Mouse (Mus musculus) ES-E14 (cell line): ENCODE measurements around the gene Chaf1b. TPM values are rescaled to one million over a fixed set of nuclear protein-coding genes. Genes with fewer than 3 reads are reported as not detected.
A peak's percentile ranks its signal among the peaks of the same experiment; 100 is the strongest.

Experiments used
- DNase-seq: peaks from one replicate; pipeline ENCODE4 v3.0.0-alpha.2; 2013; ENCODE audit warnings: low read depth, low spot score
- H3K27ac ChIP-seq: 2 replicates; pipeline ENCODE4 v1.5.1; 2012; ENCODE audit warnings: low read depth, mild to moderate bottlenecking, low read length, moderate library complexity, mixed read lengths; ENCODE audit not compliant: poor library complexity, insufficient read depth, severe bottlenecking
- H3K36me3 ChIP-seq: 2 replicates; pipeline ENCODE4 v1.6.1; 2012; ENCODE audit warnings: mild to moderate bottlenecking, low read length, moderate library complexity, mixed read lengths; ENCODE audit not compliant: control insufficient read depth, poor library complexity, insufficient read depth, severe bottlenecking
- H3K4me1 ChIP-seq, 2 experiments: fragments of 150-350 bp in 1 of 2; sonication (generic) in 1 of 2; 2 replicates each; pipeline ENCODE4 v1.6.1; 2012; ENCODE audit warnings: low read length in 2 of 2, mild to moderate bottlenecking in 1 of 2, mixed read lengths in 1 of 2; ENCODE audit not compliant: control insufficient read depth in 2 of 2, insufficient read depth in 2 of 2, poor library complexity in 1 of 2
- H3K4me3 ChIP-seq, 2 experiments: fragments of 150-350 bp in 1 of 2; sonication (generic) in 1 of 2; 2 replicates each; pipeline ENCODE4 v1.5.1; 2012; ENCODE audit warnings: low read length in 2 of 2, low read depth in 1 of 2, mild to moderate bottlenecking in 1 of 2, mixed read lengths in 1 of 2; ENCODE audit not compliant: insufficient read depth in 1 of 2, poor library complexity in 1 of 2, severe bottlenecking in 1 of 2
- H3K9ac ChIP-seq: 2 replicates; pipeline ENCODE4 v1.6.1; 2012; ENCODE audit warnings: low read depth, mild to moderate bottlenecking, low read length, mixed read lengths; ENCODE audit not compliant: poor library complexity, insufficient read depth, severe bottlenecking
- H3K9me3 ChIP-seq: fragments of 150-350 bp; sonication (generic); 2 replicates; pipeline ENCODE4 v1.6.1; 2012; ENCODE audit warnings: low read depth, mild to moderate bottlenecking, low read length; ENCODE audit not compliant: control insufficient read depth, insufficient read depth
- CHD2 ChIP-seq: IDR thresholded peaks from 2 replicates; pipeline ENCODE4 v1.6.1; 2014; ENCODE audit warnings: mild to moderate bottlenecking, low read depth, low read length, inconsistent platforms
- HCFC1 ChIP-seq: IDR thresholded peaks from 2 replicates; pipeline ENCODE4 v1.6.1; 2012; ENCODE audit warnings: low read length, inconsistent platforms, borderline replicate concordance; ENCODE audit not compliant: insufficient read depth
- MAFK ChIP-seq: IDR thresholded peaks from 2 replicates; pipeline ENCODE4 v1.6.1; 2014; ENCODE audit warnings: mild to moderate bottlenecking, low read depth, low read length, inconsistent platforms; ENCODE audit not compliant: insufficient read depth
- ZC3H11A ChIP-seq: IDR thresholded peaks from 2 replicates; pipeline ENCODE4 v1.6.1; 2012; ENCODE audit warnings: low read depth, mild to moderate bottlenecking, inconsistent platforms, low read length, borderline replicate concordance
- ZNF384 ChIP-seq: IDR thresholded peaks from 2 replicates; pipeline ENCODE4 v1.6.1; 2012; ENCODE audit warnings: low read depth, low read length, inconsistent platforms
- in situ Hi-C, 2 experiments: fragments of 600-800 bp; cut with MboI; formaldehyde crosslinking; loops; one replicate each; pipeline ENCODE4 v1.15.1; 2025; ENCODE audit warnings: low sequenced_read_pairs in 2 of 2, inconsistent platforms in 1 of 2; ENCODE audit not compliant: unreplicated experiment in 2 of 2
- total RNA-seq: library from RNA; depleted of rRNA; stranded (reverse); fragments of 300-350 nt; gene quantifications from 2 replicates; pipeline ENCODE4 v1.2.3, GENCODE M21; 2012; rRNA removed

Gene Chaf1b
- 39.5 and 44.2 TPM in 2 replicates for total RNA-seq

- peak within 1 kb of the TSS; percentile 83 to 98 for H3K4me3 ChIP-seq
- H3K9ac ChIP-seq = peak within 1 kb of the TSS; percentile 89
- DNase-seq = peak; percentile 97
- peak within 1 kb of the TSS; percentile 11; the same call in 1 of the 2 replicates for H3K27ac ChIP-seq
- H3K9me3 ChIP-seq = no peaks in the 10 kb centered on the region
- no peaks in the 10 kb centered on the region; a peak in 1 of 4 replicates for H3K4me1 ChIP-seq
- TF ChIP-seq CHD2 = no peak
- TF ChIP-seq MAFK = no peak
- 0 out of 2 replicates have a peak, but pooled peaks have one; percentile 29 for TF ChIP-seq HCFC1
- TF ChIP-seq ZC3H11A = no peak
- in situ Hi-C loops = no loop called here
- H3K36me3 ChIP-seq = peaks cover 18% of the 10 kb centered on the region
Observed at GRCm38 (mm10) chr16:93883423-93884085, at the start of gene Chaf1b. Gene Chaf1b (plus strand): TSS chr16:93883901.

DNA sequence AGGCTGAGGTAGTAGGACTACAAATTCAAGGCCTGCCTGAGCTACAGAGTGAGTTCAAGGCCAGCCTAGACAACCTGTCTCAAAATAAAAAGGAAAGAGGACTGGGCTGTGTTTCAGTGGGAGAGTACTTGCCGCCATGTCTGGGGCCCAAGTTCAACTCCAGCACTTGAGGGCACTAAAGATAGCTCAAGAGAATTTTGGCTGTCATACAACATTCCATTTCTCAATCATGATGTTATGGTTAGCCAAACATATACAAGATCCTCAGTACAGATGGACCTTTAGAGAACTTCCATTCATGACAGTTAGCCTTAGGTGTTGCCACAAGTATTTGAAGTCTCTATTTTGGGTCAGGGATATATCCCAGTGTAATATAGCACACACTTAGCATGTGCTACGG lies 49.6 kb upstream of the Chaf1b start:
- H3K4me3 ChIP-seq = peak overlapping the region in 1 of 2 experiments; percentile 91; a peak in 1 of 4 replicates
- no peak overlapping the region for H3K27ac ChIP-seq
- no peak for DNase-seq
- peak overlapping the region; percentile 61; the same call in 1 of the 2 replicates for H3K9ac ChIP-seq
- in situ Hi-C loops = no loop called here
- TF ChIP-seq CHD2 (no peak), MAFK (no peak)
- no peaks in the 10 kb centered on the region for H3K9me3 ChIP-seq
- peaks cover 7 to 12% of the 10 kb centered on the region in 2 experiments; a peak in 3 of 4 replicates for H3K4me1 ChIP-seq
- 0 out of 2 replicates have a peak, but pooled peaks cover 3% of the 10 kb centered on the region for H3K36me3 ChIP-seq

DNA sequence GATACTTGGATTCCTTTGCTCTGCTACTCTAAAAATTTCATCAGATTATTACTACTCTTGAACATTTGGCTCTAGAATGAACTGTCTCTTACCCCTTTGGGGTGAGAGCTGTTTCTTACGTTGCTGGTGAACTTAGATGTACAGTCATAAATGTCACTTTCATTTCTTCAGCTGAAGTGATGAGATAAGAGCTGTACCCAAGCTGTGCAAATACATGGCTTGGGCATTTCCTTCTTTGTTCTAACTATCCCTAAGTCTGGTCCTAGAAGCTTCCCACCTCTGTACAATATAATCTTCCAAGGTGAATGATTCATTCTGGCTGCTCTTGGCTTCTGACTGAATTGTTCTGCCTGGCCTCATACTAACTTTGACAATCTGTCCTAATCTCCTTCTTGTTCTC lies 44.7 kb upstream of the Chaf1b start:
- H3K9ac ChIP-seq = no peak overlapping the region
- H3K9me3 ChIP-seq = no peaks in the 10 kb centered on the region
- peaks cover 4 to 17% of the 10 kb centered on the region in 2 experiments; a peak in 3 of 4 replicates for H3K4me1 ChIP-seq
- H3K4me3 ChIP-seq = no peak overlapping the region
- TF ChIP-seq MAFK (no peak), HCFC1 (no peak), ZNF384 (no peak)
- no peak for DNase-seq
- H3K36me3 ChIP-seq = peaks cover 3% of the 10 kb centered on the region; the same call in 1 of the 2 replicates
- in situ Hi-C loops = no loop called here
- no peak overlapping the region for H3K27ac ChIP-seq

- H3K4me3 ChIP-seq = no peak overlapping the region
- peaks cover 72% of the 10 kb centered on the region for H3K36me3 ChIP-seq
- H3K27ac ChIP-seq = no peak overlapping the region
- in situ Hi-C loops = no loop called here
- no peak for TF ChIP-seq MAFK
- TF ChIP-seq ZNF384 = no peak
- no peak for TF ChIP-seq CHD2
- H3K9ac ChIP-seq = no peak overlapping the region
- H3K4me1 ChIP-seq = no peaks in the 10 kb centered on the region
- H3K9me3 ChIP-seq = no peaks in the 10 kb centered on the region
- no peak for DNase-seq
Observed at GRCm38 (mm10) chr16:93850527-93850926, 33.2 kb upstream of the Chaf1b start.

GRCm38 (mm10) chr16:93859967-93860366 lies 23.7 kb upstream of the Chaf1b start:
- in situ Hi-C loops = no loop called here
- no peak for DNase-seq
- no peak overlapping the region for H3K4me3 ChIP-seq
- no peaks in the 10 kb centered on the region for H3K4me1 ChIP-seq
- TF ChIP-seq ZNF384 (no peak), ZC3H11A (no peak), HCFC1 (no peak), MAFK (no peak), CHD2 (no peak)
- H3K9me3 ChIP-seq = no peaks in the 10 kb centered on the region
- no peak overlapping the region for H3K9ac ChIP-seq
- no peak overlapping the region; the same call in 1 of the 2 replicates for H3K27ac ChIP-seq
- H3K36me3 ChIP-seq = peaks cover 60% of the 10 kb centered on the region
